Mouse (Mus musculus) forebrain, embryonic 16.5 days (tissue): Measurements from ENCODE around the gene Elmsan1. TPM values are rescaled to one million over a fixed set of nuclear protein-coding genes. Genes with fewer than 3 reads are reported as not detected.
A peak's percentile ranks its signal among the peaks of the same experiment; 100 is the strongest.

Source experiments
- ATAC-seq: fragments of 200-750 bp; cut with Nextera tagmentation; 2 replicates; pipeline ENCODE4 v1.8.0; 2017; ENCODE audit warnings: mild to moderate bottlenecking, moderate library complexity
- H3K27ac ChIP-seq: fragments of 300-500 bp; sonication (generic); 2 replicates; pipeline ENCODE4 v1.5.1; 2014; ENCODE audit warnings: low read length, control low read depth
- H3K27me3 ChIP-seq: fragments of 300-500 bp; sonication (generic); replicated peaks from 2 replicates; pipeline ENCODE4 v1.6.1; 2014; ENCODE audit warnings: low read length; ENCODE audit not compliant: control insufficient read depth, insufficient read depth
- H3K36me3 ChIP-seq: fragments of 300-500 bp; sonication (generic); 2 replicates; pipeline ENCODE4 v1.6.1; 2014; ENCODE audit not compliant: control insufficient read depth, insufficient read depth
- H3K4me1 ChIP-seq: fragments of 300-500 bp; sonication (generic); replicated peaks from 2 replicates; pipeline ENCODE4 v1.6.1; 2014; ENCODE audit warnings: low read length; ENCODE audit not compliant: control insufficient read depth, insufficient read depth
- H3K4me2 ChIP-seq: fragments of 300-500 bp; sonication (generic); 2 replicates; pipeline ENCODE4 v1.6.1; 2014; ENCODE audit warnings: mild to moderate bottlenecking, low read length, control low read depth
- H3K4me3 ChIP-seq: fragments of 300-500 bp; sonication (generic); replicated peaks from 2 replicates; pipeline ENCODE4 v1.5.1; 2014; ENCODE audit warnings: mild to moderate bottlenecking, low read length, control low read depth
- H3K9ac ChIP-seq: fragments of 300-500 bp; sonication (generic); replicated peaks from 2 replicates; pipeline ENCODE4 v1.6.1; 2014; ENCODE audit warnings: low read depth, low read length, control low read depth
- H3K9me3 ChIP-seq: fragments of 300-500 bp; sonication (generic); 2 replicates; pipeline ENCODE4 v1.6.1; 2016; ENCODE audit warnings: low read length; ENCODE audit not compliant: control insufficient read depth
- WGBS: fragments of 180-500 bp; shearing (Covaris S2); extraction: QIAGEN DNeasy Blood & Tissue Kit; methylation state at CpG from one replicate; pipeline ENCODE4 v1.1.7; 2014; 5-methylcytosine and 5-hydroxymethylcytosine counted together
- polyA plus RNA-seq: library from polyadenylated mRNA; unstranded; fragments of >200 nt; fragmentation: Nextera tagmentation; extraction: Ambion mirVana; gene quantifications from 2 replicates; pipeline ENCODE4 v1.2.1, GENCODE M21; 2015

Gene Elmsan1
- polyA plus RNA-seq, 1 experiment from 2014 or later = 3.8 TPM

DNA sequence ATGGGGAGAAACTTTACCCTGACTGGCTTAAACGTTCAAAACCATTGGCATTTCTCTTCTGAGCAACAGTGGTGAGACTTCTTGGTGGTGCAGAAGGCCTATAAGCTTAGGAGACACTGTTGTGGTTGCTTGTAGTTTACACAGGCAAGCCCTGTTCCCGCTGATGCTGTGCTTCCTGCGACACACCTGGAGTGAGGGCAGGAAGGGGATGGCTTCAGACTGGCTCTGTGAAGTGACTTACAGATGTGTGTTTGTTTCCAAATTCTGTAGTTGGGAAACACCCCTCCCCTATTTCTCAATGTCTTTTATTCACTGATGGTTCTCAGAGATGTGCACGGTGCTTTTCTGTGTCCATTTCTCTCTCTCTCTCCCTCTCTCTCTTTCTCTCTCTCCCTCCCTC is 78.5 kb downstream of the Elmsan1 start:
- H3K27ac ChIP-seq = no peak overlapping the region
- peaks cover 3% of the 10 kb centered on the region for H3K36me3 ChIP-seq
- H3K9me3 ChIP-seq = no peaks in the 10 kb centered on the region
- WGBS = 68% methylated on average over 4 of the region's 4 CpGs
- no peak overlapping the region for H3K4me2 ChIP-seq
- no peak overlapping the region for H3K9ac ChIP-seq
- no peaks in the 10 kb centered on the region for H3K27me3 ChIP-seq
- no peaks in the 10 kb centered on the region for H3K4me1 ChIP-seq
- ATAC-seq = no peak
- no peak overlapping the region for H3K4me3 ChIP-seq

DNA sequence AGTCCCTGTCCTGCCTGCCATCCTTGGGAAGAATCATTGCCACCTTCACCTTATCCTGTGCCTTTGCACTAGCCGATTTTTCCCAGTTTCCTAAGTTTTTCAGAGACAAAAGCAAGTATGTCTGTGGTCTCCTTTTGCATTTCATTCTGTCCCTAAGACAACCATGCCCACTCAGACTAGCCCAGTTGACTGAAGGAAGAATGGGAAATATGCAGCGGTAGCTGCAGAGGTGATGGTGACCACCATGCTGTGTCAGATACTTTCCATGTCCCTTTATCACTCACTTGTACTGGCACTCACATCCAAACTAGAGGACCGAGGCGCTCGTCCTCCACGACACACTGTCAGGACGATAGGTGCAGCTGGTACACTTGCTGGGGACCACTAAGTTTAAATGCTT is 81.5 kb downstream of the Elmsan1 start:
- no peak for ATAC-seq

GRCm38 (mm10) chr12:84132265-84132664 is 86.4 kb downstream of the Elmsan1 start:
- Histone ChIP-seq H3K4me1 (no peaks in the 10 kb centered on the region), H3K36me3 (peaks cover 10% of the 10 kb centered on the region), H3K9ac (no peak overlapping the region), H3K27me3 (no peaks in the 10 kb centered on the region), H3K4me2 (no peak overlapping the region), H3K9me3 (no peaks in the 10 kb centered on the region), H3K4me3 (no peak overlapping the region), H3K27ac (no peak overlapping the region)
- 62% methylated on average over 3 of the region's 3 CpGs for WGBS
- no peak for ATAC-seq

More for the DNA sequence above, 81.5 kb downstream of the Elmsan1 start:
- Histone ChIP-seq H3K4me3 (no peak overlapping the region), H3K27ac (no peak overlapping the region), H3K27me3 (no peaks in the 10 kb centered on the region), H3K4me2 (no peak overlapping the region), H3K36me3 (peaks cover 4% of the 10 kb centered on the region), H3K4me1 (no peaks in the 10 kb centered on the region), H3K9ac (no peak overlapping the region), H3K9me3 (no peaks in the 10 kb centered on the region)
- WGBS = 94% methylated on average over 7 of the region's 7 CpGs

DNA sequence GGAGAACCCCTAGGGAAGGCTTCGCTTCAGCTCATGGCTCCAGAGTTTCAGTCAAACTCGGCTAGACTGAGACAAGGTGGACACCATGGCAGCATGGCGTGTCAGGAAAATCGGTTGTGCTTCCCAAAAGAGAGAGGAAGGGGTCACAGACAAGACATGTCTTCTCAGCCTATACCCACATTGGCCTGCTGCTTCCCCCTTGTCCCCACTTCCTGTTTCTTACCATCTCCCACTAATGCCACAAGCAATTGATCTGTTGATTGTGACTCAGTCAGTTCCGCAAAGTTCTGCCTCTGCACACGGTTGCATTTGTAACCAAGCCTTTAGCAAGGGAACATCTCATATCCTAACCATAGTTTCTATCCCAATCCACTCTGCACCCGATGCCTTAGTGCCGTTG is 88.8 kb downstream of the Elmsan1 start:
- Histone ChIP-seq H3K9ac (no peak overlapping the region), H3K4me3 (no peak overlapping the region), H3K9me3 (no peaks in the 10 kb centered on the region), H3K36me3 (peaks cover 8% of the 10 kb centered on the region; the same call in 1 of the 2 replicates), H3K4me1 (no peaks in the 10 kb centered on the region), H3K27me3 (no peaks in the 10 kb centered on the region), H3K27ac (no peak overlapping the region), H3K4me2 (no peak overlapping the region)
- ATAC-seq = no peak
- 94% methylated on average over 8 of the region's 8 CpGs for WGBS

DNA sequence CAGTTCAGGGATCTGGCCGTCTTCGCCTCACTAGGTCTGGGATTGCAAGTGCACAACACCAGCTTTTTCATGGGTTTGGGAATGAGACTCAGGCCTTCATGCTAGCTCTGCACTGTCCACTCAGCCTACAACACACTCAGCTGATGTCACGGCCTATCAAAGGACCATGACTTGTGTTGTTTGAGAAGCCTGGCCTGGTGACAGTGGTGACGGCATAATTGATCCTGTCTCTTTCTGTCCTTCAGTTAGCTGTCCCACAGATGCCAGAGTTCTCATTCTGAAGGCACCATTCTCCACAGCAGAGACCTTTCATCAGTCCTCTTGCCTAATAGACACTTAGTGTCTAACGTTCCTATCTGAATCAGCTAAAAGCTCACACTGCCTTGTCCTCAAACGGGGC is 90.1 kb downstream of the Elmsan1 start:
- Histone ChIP-seq H3K4me2 (no peak overlapping the region), H3K27ac (no peak overlapping the region), H3K9ac (no peak overlapping the region), H3K9me3 (no peaks in the 10 kb centered on the region), H3K4me1 (no peaks in the 10 kb centered on the region), H3K36me3 (peaks cover 8% of the 10 kb centered on the region; the same call in 1 of the 2 replicates), H3K27me3 (no peaks in the 10 kb centered on the region), H3K4me3 (no peak overlapping the region)
- no peak for ATAC-seq
- WGBS = 84% methylated on average over 6 of the region's 6 CpGs

DNA sequence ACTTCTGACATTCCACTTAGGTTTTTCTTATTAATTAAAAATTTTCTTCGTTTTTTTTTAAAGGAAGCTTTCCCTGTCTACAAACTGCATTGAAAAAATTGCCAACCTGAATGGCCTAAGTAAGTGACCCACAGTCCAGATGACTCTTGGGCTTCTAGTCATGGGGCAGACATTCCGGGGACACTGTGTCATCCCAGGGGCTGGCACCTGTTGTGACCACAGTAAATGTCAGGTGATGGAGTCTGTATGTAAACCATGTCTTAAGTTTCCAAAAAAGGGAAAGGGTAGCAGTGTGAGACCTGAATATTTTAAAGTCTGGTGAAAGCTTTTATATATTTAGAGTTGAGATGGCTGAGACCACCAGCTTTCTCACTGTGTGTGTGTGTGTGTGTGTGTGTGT is 91.8 kb downstream of the Elmsan1 start:
- no peaks in the 10 kb centered on the region for H3K9me3 ChIP-seq
- no peaks in the 10 kb centered on the region for H3K4me1 ChIP-seq
- WGBS = 91% methylated on average over 2 of the region's 2 CpGs
- no peak for ATAC-seq
- no peak overlapping the region for H3K9ac ChIP-seq
- no peak overlapping the region for H3K4me3 ChIP-seq
- no peak overlapping the region for H3K27ac ChIP-seq
- H3K36me3 ChIP-seq = peaks cover 4% of the 10 kb centered on the region; the same call in 1 of the 2 replicates
- no peak overlapping the region for H3K4me2 ChIP-seq
- H3K27me3 ChIP-seq = no peaks in the 10 kb centered on the region

DNA sequence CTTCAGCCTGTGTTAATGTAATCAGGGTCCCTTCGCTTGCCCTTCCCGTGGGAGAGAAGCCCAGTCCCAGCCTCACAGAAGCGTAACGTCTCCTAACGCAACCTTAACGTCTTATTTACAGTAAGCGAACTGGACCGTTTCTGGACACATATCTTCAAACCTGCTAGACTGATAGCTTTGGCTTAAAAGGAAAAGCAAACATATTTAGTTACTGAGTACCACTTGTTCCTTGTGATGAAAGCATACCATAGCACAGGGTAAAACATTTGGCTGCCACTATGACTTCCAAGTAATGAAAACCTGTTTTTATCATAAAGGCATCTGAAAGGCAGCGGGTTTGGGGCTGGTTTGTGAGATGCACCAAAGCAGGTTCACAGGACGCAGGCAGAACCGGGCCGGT is 92.8 kb downstream of the Elmsan1 start:
- H3K27me3 ChIP-seq = no peaks in the 10 kb centered on the region
- no peak overlapping the region for H3K4me2 ChIP-seq
- H3K4me1 ChIP-seq = no peaks in the 10 kb centered on the region
- ATAC-seq = no peak
- H3K9me3 ChIP-seq = no peaks in the 10 kb centered on the region
- no peak overlapping the region for H3K4me3 ChIP-seq
- no peak overlapping the region for H3K27ac ChIP-seq
- WGBS = 90% methylated on average over 12 of the region's 12 CpGs
- no peaks in the 10 kb centered on the region for H3K36me3 ChIP-seq
- H3K9ac ChIP-seq = no peak overlapping the region

- H3K4me3 ChIP-seq = no peak overlapping the region
- no peak for ATAC-seq
- 97% methylated on average over 5 of the region's 5 CpGs for WGBS
Measured at GRCm38 (mm10) chr12:84119584-84119983, 99.1 kb downstream of the Elmsan1 start.

DNA sequence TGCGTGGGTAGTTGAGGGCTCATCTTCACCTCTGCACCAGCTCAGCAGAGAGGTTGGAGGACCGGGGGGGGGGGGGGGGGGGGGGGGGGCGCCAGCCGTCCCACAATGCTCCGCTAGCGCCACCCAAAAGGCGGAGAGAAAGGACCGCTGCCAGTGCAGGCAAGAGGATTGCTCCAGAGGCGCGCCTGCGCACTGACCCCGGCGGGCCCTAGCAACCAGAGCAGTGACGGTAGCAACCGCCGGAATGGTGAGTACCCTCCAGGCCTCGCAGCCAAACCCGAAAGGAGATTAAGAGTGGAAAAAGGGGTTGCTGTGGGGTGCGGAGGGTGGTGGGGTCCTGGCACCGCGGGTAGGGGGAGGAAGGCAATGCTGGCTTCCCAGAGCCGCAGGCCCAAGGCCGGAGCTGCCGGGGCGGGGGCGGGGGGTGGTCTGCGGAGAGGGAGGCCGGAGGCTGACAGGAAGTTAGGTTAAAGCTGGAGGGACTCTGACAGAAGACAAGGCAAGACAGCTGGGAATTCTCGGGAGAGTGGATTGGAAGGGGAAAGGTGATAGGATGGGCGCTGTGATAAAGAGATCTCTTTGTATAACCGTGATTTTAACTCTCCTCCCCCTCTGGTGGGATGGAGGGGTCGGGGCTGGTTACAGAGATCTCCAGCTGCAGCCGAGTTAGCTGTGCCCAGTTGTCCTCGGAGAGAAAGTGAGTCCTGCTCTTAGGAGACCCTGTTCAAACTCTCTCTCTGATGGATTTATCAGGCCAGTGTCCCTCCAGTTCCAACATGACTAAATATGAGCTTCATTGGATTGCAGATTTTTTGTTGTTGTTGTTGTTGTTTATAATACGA is 104.3 kb downstream of the Elmsan1 start, which contains the start of gene Dnal1:
TSS of gene Dnal1 (plus strand) at position 214 of the 842 bp plus-strand sequence.
- Histone ChIP-seq H3K4me3 (peak within 1 kb of the TSS; percentile 77), H3K9me3 (no peaks in the 10 kb centered on the region), H3K36me3 (no peaks in the 10 kb centered on the region), H3K27me3 (no peaks in the 10 kb centered on the region), H3K27ac (0 out of 2 replicates have a peak within 1 kb of the TSS, but pooled peaks have one; percentile 46), H3K4me1 (peaks cover 9% of the 10 kb centered on the region), H3K4me2 (peak within 1 kb of the TSS; percentile 83), H3K9ac (peak within 1 kb of the TSS; percentile 81)
- 2% methylated on average over 30 of the region's 35 CpGs for WGBS
- peak; percentile 99 for ATAC-seq

More at GRCm38 (mm10) chr12:84119584-84119983, 99.1 kb downstream of the Elmsan1 start:
- Histone ChIP-seq H3K27ac (no peak overlapping the region), H3K36me3 (no peaks in the 10 kb centered on the region), H3K4me1 (peaks cover 8% of the 10 kb centered on the region), H3K4me2 (no peak overlapping the region), H3K9ac (no peak overlapping the region), H3K27me3 (no peaks in the 10 kb centered on the region), H3K9me3 (no peaks in the 10 kb centered on the region)
